Mouse (Mus musculus): ENCODE data around the gene Platr17. TPM values are rescaled to one million over a fixed set of nuclear protein-coding genes. Genes with fewer than 3 reads are reported as not detected.
"Not testable (repeated sequence)": the region's sequence is repeated elsewhere in the genome, so short reads cannot be mapped to it uniquely, and the experiment has no call there.

The Platr17 gene
- polyA plus RNA-seq, 1 experiment = not detected

DNA sequence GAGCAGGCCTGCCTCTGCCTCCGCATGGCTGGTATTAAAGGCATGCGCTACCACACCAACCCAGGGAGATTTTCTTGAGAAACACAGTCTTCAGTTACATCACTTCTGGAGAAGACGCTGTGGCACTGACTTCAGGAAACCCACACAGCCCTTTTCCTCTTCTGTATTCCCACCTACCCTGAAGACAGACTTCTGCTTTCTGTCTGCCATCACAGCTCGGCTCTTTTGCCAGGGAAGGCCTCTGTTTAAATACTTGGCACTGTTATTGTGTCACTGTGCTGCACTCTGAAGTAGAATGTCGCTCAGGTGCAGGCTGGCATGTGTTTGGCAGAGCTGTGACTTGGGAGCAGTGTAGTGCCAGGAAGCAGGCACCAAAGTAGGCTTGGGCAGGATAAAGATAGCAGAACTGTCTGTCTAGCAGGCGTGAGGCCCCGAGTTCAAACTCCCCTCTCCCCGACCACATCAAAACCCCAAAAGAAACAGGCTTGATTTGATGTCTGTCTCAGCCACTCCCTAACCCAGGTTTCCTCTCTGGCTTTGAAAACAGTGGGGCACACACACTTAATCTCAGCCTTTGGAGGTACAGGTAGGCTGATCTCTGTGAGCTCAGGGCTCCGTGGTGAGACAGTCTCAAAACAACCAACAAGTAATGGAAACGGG, 42.6 kb downstream of the Platr17 start:
- Histone ChIP-seq H3K9me3 (ENCODE audit: control insufficient read depth, low read length) (no peaks in the 10 kb centered on the region), H3K4me1 (ENCODE audit: control insufficient read depth) (peaks cover 46% of the 10 kb centered on the region), H3K36me3 (ENCODE audit: control insufficient read depth) (peaks cover 88% of the 10 kb centered on the region), H3K27me3 (ENCODE audit: control insufficient read depth) (no peaks in the 10 kb centered on the region), H3K4me3 (replicated peaks) (no peak overlapping the region)
- no peak for TF ChIP-seq GATA1 (IDR thresholded peaks at IDR 0.05; ENCODE audit: low read length)
- TF ChIP-seq TAL1 (IDR thresholded peaks at IDR 0.05; ENCODE audit: low read length) = no peak

GRCm38 (mm10) chr17:33948090-33948904, 43.4 kb downstream of the Platr17 start:
- TF ChIP-seq TAL1 (IDR thresholded peaks at IDR 0.05; ENCODE audit: low read length) (no peak), GATA1 (IDR thresholded peaks at IDR 0.05; ENCODE audit: low read length) (no peak)
- Histone ChIP-seq H3K4me1 (ENCODE audit: control insufficient read depth) (peaks cover 52% of the 10 kb centered on the region), H3K27me3 (ENCODE audit: control insufficient read depth) (no peaks in the 10 kb centered on the region), H3K36me3 (ENCODE audit: control insufficient read depth) (peaks cover 89% of the 10 kb centered on the region), H3K9me3 (ENCODE audit: control insufficient read depth, low read length) (no peaks in the 10 kb centered on the region), H3K4me3 (replicated peaks) (no peak overlapping the region)

GRCm38 (mm10) chr17:33948905-33949537, 44.1 kb downstream of the Platr17 start:
- H3K27me3 ChIP-seq (ENCODE audit: control insufficient read depth) = no peaks in the 10 kb centered on the region
- TF ChIP-seq GATA1 (IDR thresholded peaks at IDR 0.05; ENCODE audit: low read length) = no peak
- TF ChIP-seq TAL1 (IDR thresholded peaks at IDR 0.05; ENCODE audit: low read length) = no peak
- no peak overlapping the region for H3K4me3 ChIP-seq (replicated peaks)
- H3K4me1 ChIP-seq (ENCODE audit: control insufficient read depth) = peaks cover 58% of the 10 kb centered on the region
- H3K9me3 ChIP-seq (ENCODE audit: control insufficient read depth, low read length) = no peaks in the 10 kb centered on the region
- H3K36me3 ChIP-seq (ENCODE audit: control insufficient read depth) = peaks cover 89% of the 10 kb centered on the region

DNA sequence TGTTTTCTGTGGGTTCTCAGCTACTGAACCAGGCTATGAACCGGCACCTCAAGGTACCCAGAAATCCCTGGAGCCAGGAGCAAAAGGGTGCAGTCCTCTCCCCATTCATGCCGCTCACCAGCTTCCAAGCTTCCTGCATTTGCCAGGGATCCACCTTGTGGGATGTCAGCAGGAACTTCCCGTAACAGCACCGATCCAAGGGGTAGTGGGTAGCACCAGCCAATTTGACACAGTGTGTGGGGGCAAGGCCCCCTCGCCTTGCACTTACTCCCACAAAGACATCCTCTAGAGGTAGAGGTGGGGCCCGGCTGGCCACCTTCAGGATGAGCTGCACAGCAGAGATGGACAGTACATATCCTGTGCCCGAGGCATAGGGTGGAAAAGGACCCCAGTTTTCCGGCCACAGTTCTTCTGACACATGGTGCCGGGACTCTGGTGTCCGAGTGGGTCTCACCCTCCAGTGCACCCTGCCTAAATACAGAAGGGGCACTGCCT, 45.2 kb downstream of the Platr17 start:
- peaks cover 66% of the 10 kb centered on the region for H3K4me1 ChIP-seq (ENCODE audit: control insufficient read depth)
- H3K9me3 ChIP-seq (ENCODE audit: control insufficient read depth, low read length) = no peaks in the 10 kb centered on the region
- H3K4me3 ChIP-seq (replicated peaks) = peak overlapping the region; percentile 74
- H3K27me3 ChIP-seq (ENCODE audit: control insufficient read depth) = no peaks in the 10 kb centered on the region
- TF ChIP-seq TAL1 (IDR thresholded peaks at IDR 0.05; ENCODE audit: low read length) = no peak
- no peak for TF ChIP-seq GATA1 (IDR thresholded peaks at IDR 0.05; ENCODE audit: low read length)
- H3K36me3 ChIP-seq (ENCODE audit: control insufficient read depth) = peaks cover 86% of the 10 kb centered on the region

GRCm38 (mm10) chr17:33951021-33951946, 46.3 kb downstream of the Platr17 start, which contains the start of gene B3galt4:
Gene B3galt4 (minus strand): TSS chr17:33951488.
- no peak for TF ChIP-seq TAL1 (IDR thresholded peaks at IDR 0.05; ENCODE audit: low read length)
- TF ChIP-seq GATA1 (IDR thresholded peaks at IDR 0.05; ENCODE audit: low read length) = no peak
- H3K36me3 ChIP-seq (ENCODE audit: control insufficient read depth) = peaks cover 78% of the 10 kb centered on the region
- H3K27me3 ChIP-seq (ENCODE audit: control insufficient read depth) = no peaks in the 10 kb centered on the region
- H3K4me3 ChIP-seq (replicated peaks) = peak within 1 kb of the TSS; percentile 74
- peaks cover 67% of the 10 kb centered on the region for H3K4me1 ChIP-seq (ENCODE audit: control insufficient read depth)
- no peaks in the 10 kb centered on the region for H3K9me3 ChIP-seq (ENCODE audit: control insufficient read depth, low read length)

DNA sequence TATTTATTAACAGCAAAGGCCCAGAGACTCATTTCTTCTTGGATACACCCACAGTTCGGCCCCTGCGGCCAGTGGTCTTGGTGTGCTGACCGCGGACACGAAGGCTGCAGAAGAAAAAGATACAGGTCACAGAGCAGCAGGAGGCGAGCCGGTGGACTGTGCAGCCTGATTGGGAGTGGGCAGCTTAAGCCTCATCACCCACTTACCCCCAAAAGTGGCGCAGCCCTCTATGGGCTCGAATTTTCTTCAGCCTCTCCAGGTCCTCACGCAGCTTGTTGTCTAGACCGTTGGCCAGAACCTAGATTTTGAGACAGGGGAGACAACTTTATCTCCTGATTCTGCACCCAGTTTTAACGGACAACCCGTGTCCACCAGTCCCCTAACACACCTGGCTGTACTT, 47.1 kb downstream of the Platr17 start:
- H3K36me3 ChIP-seq (ENCODE audit: control insufficient read depth) = peaks cover 73% of the 10 kb centered on the region

DNA sequence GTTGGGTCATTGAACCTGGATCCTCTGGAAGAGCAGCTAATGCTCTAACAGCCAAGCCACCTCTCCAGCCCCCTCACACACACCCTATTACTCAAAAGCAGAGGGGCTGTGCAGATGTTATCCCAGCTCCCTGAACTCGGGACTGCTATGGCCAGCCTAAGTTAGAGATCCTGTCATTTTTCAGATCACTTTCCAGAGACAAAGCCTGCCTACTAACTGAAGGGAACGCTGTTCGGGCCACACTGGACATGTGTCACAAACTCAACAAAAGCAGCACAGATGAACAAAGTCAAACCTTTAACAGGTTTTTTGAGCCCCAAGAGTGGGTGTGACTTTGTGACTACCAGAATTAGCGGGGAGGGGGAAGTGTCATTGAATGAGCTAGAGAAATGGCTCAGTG, 47.9 kb downstream of the Platr17 start:
- Histone ChIP-seq H3K27me3 (ENCODE audit: control insufficient read depth) (no peaks in the 10 kb centered on the region), H3K36me3 (ENCODE audit: control insufficient read depth) (peaks cover 74% of the 10 kb centered on the region), H3K4me1 (ENCODE audit: control insufficient read depth) (peaks cover 78% of the 10 kb centered on the region), H3K4me3 (replicated peaks) (peak overlapping the region; percentile 91), H3K9me3 (ENCODE audit: control insufficient read depth, low read length) (no peaks in the 10 kb centered on the region)
- no peak for TF ChIP-seq TAL1 (IDR thresholded peaks at IDR 0.05; ENCODE audit: low read length)
- TF ChIP-seq GATA1 (IDR thresholded peaks at IDR 0.05; ENCODE audit: low read length) = no peak

More for the DNA sequence above, 47.1 kb downstream of the Platr17 start:
- peak overlapping the region; percentile 74 for H3K4me3 ChIP-seq (replicated peaks)
- H3K4me1 ChIP-seq (ENCODE audit: control insufficient read depth) = peaks cover 73% of the 10 kb centered on the region
- not testable (repeated sequence) for H3K27me3 ChIP-seq (ENCODE audit: control insufficient read depth); H3K9me3 ChIP-seq (ENCODE audit: control insufficient read depth, low read length)

- peaks cover 74% of the 10 kb centered on the region for H3K36me3 ChIP-seq (ENCODE audit: control insufficient read depth)
- no peaks in the 10 kb centered on the region for H3K27me3 ChIP-seq (ENCODE audit: control insufficient read depth)
- H3K4me1 ChIP-seq (ENCODE audit: control insufficient read depth) = peaks cover 79% of the 10 kb centered on the region
- TF ChIP-seq GATA1 (IDR thresholded peaks at IDR 0.05; ENCODE audit: low read length) (no peak), TAL1 (IDR thresholded peaks at IDR 0.05; ENCODE audit: low read length) (no peak)
- peak overlapping the region; percentile 91 for H3K4me3 ChIP-seq (replicated peaks)
- no peaks in the 10 kb centered on the region for H3K9me3 ChIP-seq (ENCODE audit: control insufficient read depth, low read length)
Measured at GRCm38 (mm10) chr17:33953310-33953709, 48.4 kb downstream of the Platr17 start.
